Mouse (Mus musculus) heart, adult 2 months (tissue): ENCODE results near the gene Ylpm1.

Experiments used
- CTCF ChIP-seq: fragments of 200-600 bp; IDR thresholded peaks from 2 replicates; pipeline ENCODE4 v1.8.1; 2022; ENCODE audit warnings: antibody characterized with exemption, mild to moderate bottlenecking, moderate library complexity
- POLR2A ChIP-seq: fragments of 200-500 bp; IDR thresholded peaks from 2 replicates; pipeline ENCODE4 v1.6.1; 2011; ENCODE audit warnings: mild to moderate bottlenecking, low read depth, low read length, control low read depth; ENCODE audit not compliant: insufficient read depth

DNA sequence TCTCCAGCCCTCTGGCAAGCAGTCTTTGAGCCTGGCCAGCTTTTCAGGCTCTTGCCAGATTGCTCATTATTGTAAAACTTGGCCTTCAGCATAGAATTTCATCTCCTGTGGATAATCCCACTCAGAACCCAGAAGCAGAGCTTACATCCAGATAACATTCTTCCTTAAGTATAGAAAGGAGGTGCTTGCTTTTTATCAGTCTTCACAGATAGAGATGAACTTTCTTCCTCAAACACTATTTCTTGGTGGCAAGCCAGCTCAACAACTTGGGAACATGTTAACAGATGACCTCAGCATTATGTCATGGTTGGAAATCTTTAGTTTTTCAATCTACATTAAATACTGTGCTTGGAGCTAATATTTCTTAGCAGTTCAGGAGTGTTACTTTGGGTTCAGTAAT is 74.9 kb downstream of the Ylpm1 start:
- no peak for TF ChIP-seq CTCF
- no peak for TF ChIP-seq POLR2A
